Mouse (Mus musculus) intestine, postnatal 0 days (tissue): ENCODE measurements at regions not wholly inside any gene's neighbourhood (a gene's known extent, or its start where the extent isn't known, plus 50 kb on each side); places are given as distances from the start of the nearest gene placed in this dataset.

ENCODE experiments used
- ATAC-seq: fragments of 200-750 bp; cut with Nextera tagmentation; 2 replicates; pipeline ENCODE4 v1.8.0; 2017; ENCODE audit warnings: mild to moderate bottlenecking, moderate TSS enrichment, moderate library complexity
- H3K27ac ChIP-seq: fragments of 300-500 bp; sonication (generic); 2 replicates; pipeline ENCODE4 v1.5.1; 2014; ENCODE audit warnings: mild to moderate bottlenecking, low read depth, low read length, moderate library complexity
- H3K27me3 ChIP-seq: fragments of 300-500 bp; sonication (generic); replicated peaks from 2 replicates; pipeline ENCODE4 v1.6.1; 2014; ENCODE audit warnings: low read length, mixed read lengths; ENCODE audit not compliant: control insufficient read depth, insufficient read depth
- H3K36me3 ChIP-seq: fragments of 300-500 bp; sonication (generic); 2 replicates; pipeline ENCODE4 v1.6.1; 2014; ENCODE audit warnings: mild to moderate bottlenecking, moderate library complexity; ENCODE audit not compliant: control insufficient read depth, insufficient read depth
- H3K4me1 ChIP-seq: fragments of 300-500 bp; sonication (generic); replicated peaks from 2 replicates; pipeline ENCODE4 v1.6.1; 2014; ENCODE audit warnings: antibody characterized with exemption, low read length, mixed read lengths; ENCODE audit not compliant: control insufficient read depth, insufficient read depth
- H3K4me2 ChIP-seq: fragments of 300-500 bp; sonication (generic); replicated peaks from 2 replicates; pipeline ENCODE4 v1.6.1; 2014; ENCODE audit warnings: low read depth, mild to moderate bottlenecking, moderate library complexity
- H3K4me3 ChIP-seq: fragments of 300-500 bp; sonication (generic); 2 replicates; pipeline ENCODE4 v1.5.1; 2014; ENCODE audit warnings: low read depth, low read length
- H3K9ac ChIP-seq: fragments of 300-500 bp; sonication (generic); 2 replicates; pipeline ENCODE4 v1.6.1; 2014; ENCODE audit warnings: mild to moderate bottlenecking, low read depth, low read length
- H3K9me3 ChIP-seq: fragments of 300-500 bp; sonication (generic); 2 replicates; pipeline ENCODE4 v1.6.1; 2016; ENCODE audit warnings: mixed run types; ENCODE audit not compliant: control insufficient read depth
- CTCF ChIP-seq: sonication (generic); IDR thresholded peaks from 2 replicates; pipeline ENCODE4 v1.5.1; 2016; ENCODE audit warnings: low read depth, mild to moderate bottlenecking, control low read depth, antibody characterized with exemption, moderate library complexity
- WGBS: fragments of 180-500 bp; shearing (Covaris S2); extraction: QIAGEN DNeasy Blood & Tissue Kit; methylation state at CpG from one replicate; pipeline ENCODE4 v1.1.7; 2014; 5-methylcytosine and 5-hydroxymethylcytosine counted together

DNA sequence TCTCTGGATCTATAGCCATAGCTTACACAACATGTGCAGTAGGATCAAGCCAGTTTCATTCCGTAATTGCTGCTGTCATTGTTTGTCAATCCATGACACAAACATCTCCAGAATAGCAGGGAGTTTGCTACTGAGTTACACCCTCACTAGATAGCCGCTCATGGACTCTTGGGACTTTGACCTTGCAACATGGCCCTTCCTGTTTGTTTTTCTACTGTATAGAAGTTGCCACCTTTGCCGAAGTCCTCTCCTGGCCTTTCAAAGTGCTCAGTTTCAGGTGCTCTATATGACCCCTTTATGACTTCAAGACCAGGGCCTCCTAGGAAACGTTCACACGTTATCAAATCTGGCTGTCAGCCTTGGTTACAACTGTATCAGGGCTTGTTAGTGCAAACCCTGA, 1040.8 kb downstream of the Lrfn5 start:
- no peak overlapping the region for H3K9ac ChIP-seq
- ATAC-seq = peak; percentile 83
- no peaks in the 10 kb centered on the region for H3K27me3 ChIP-seq
- H3K9me3 ChIP-seq = no peaks in the 10 kb centered on the region
- H3K4me3 ChIP-seq = no peak overlapping the region
- WGBS = 43% methylated on average over 5 of the region's 5 CpGs
- H3K4me2 ChIP-seq = no peak overlapping the region
- H3K4me1 ChIP-seq = no peaks in the 10 kb centered on the region
- H3K27ac ChIP-seq = no peak overlapping the region
- TF ChIP-seq CTCF = no peak
- H3K36me3 ChIP-seq = no peaks in the 10 kb centered on the region
